Mouse (Mus musculus) forebrain, embryonic 13.5 days (tissue): ENCODE measurements at regions not wholly inside any gene's neighbourhood (a gene's known extent, or its start where the extent isn't known, plus 50 kb on each side); places are given as distances from the start of the nearest gene placed in this dataset.
A peak's percentile ranks its signal among the peaks of the same experiment; 100 is the strongest.

Experiments
- ATAC-seq: fragments of 200-750 bp; cut with Nextera tagmentation; 2 replicates; pipeline ENCODE4 v1.8.0; 2017
- H3K27ac ChIP-seq: fragments of 300-500 bp; sonication (generic); 2 replicates; pipeline ENCODE4 v1.5.1; 2015; ENCODE audit warnings: inconsistent platforms, mild to moderate bottlenecking, moderate library complexity
- H3K27me3 ChIP-seq: fragments of 300-500 bp; sonication (generic); 2 replicates; pipeline ENCODE4 v1.6.1; 2015; ENCODE audit warnings: mild to moderate bottlenecking, inconsistent platforms
- H3K36me3 ChIP-seq: fragments of 300-500 bp; sonication (generic); 2 replicates; pipeline ENCODE4 v1.6.1; 2015; ENCODE audit warnings: mild to moderate bottlenecking, inconsistent platforms; ENCODE audit not compliant: poor library complexity, severe bottlenecking
- H3K4me1 ChIP-seq: fragments of 300-500 bp; sonication (generic); 2 replicates; pipeline ENCODE4 v1.6.1; 2015; ENCODE audit warnings: inconsistent platforms
- H3K4me2 ChIP-seq: fragments of 300-500 bp; sonication (generic); 2 replicates; pipeline ENCODE4 v1.6.1; 2015; ENCODE audit warnings: inconsistent platforms, mild to moderate bottlenecking, moderate library complexity
- H3K4me3 ChIP-seq: fragments of 300-500 bp; sonication (generic); 2 replicates; pipeline ENCODE4 v1.5.1; 2015; ENCODE audit warnings: mild to moderate bottlenecking, inconsistent platforms
- H3K9ac ChIP-seq: fragments of 300-500 bp; sonication (generic); 2 replicates; pipeline ENCODE4 v1.6.1; 2015; ENCODE audit warnings: mild to moderate bottlenecking, inconsistent platforms
- H3K9me3 ChIP-seq: fragments of 300-500 bp; sonication (generic); replicated peaks from 2 replicates; pipeline ENCODE4 v1.6.1; 2016; ENCODE audit warnings: inconsistent platforms
- WGBS: fragments of 180-500 bp; shearing (Covaris S2); methylation state at CpG from one replicate; pipeline ENCODE4 v1.1.7; 2015; 5-methylcytosine and 5-hydroxymethylcytosine counted together

GRCm38 (mm10) chr7:136059896-136060295, 343.7 kb upstream of the Mki67 start:
- ATAC-seq: no peak
- Histone ChIP-seq H3K9me3 (no peaks in the 10 kb centered on the region), H3K27ac (no peak overlapping the region), H3K36me3 (no peaks in the 10 kb centered on the region), H3K9ac (no peak overlapping the region), H3K4me2 (no peak overlapping the region), H3K4me1 (peaks cover 7% of the 10 kb centered on the region), H3K4me3 (no peak overlapping the region), H3K27me3 (peaks cover 17% of the 10 kb centered on the region)
- 60% methylated on average over 11 of the region's 11 CpGs for WGBS

- H3K27ac ChIP-seq: no peak overlapping the region
- peak overlapping the region; percentile 25 for H3K4me3 ChIP-seq
- H3K9ac ChIP-seq: peak overlapping the region; percentile 63
- H3K36me3 ChIP-seq: no peaks in the 10 kb centered on the region
- ATAC-seq: peak; percentile 43; the same call in 1 of the 2 replicates
- 8% methylated on average over 29 of the region's 29 CpGs for WGBS
- peak overlapping the region; percentile 58 for H3K4me2 ChIP-seq
- H3K27me3 ChIP-seq: peaks cover 17% of the 10 kb centered on the region
- peaks cover 13% of the 10 kb centered on the region for H3K4me1 ChIP-seq
- H3K9me3 ChIP-seq: no peaks in the 10 kb centered on the region
These were observed 344.3 kb upstream of the Mki67 start for GRCm38 (mm10) chr7:136060339-136061073.

- H3K27ac ChIP-seq: no peak overlapping the region
- H3K4me2 ChIP-seq: no peak overlapping the region
- no peak for ATAC-seq
- 62% methylated on average over 5 of the region's 5 CpGs for WGBS
- H3K4me3 ChIP-seq: no peak overlapping the region
- peaks cover 23% of the 10 kb centered on the region for H3K27me3 ChIP-seq
- H3K9me3 ChIP-seq: no peaks in the 10 kb centered on the region
- peaks cover 16% of the 10 kb centered on the region for H3K4me1 ChIP-seq
- no peak overlapping the region for H3K9ac ChIP-seq
- H3K36me3 ChIP-seq: no peaks in the 10 kb centered on the region
These were observed 346.5 kb upstream of the Mki67 start for GRCm38 (mm10) chr7:136062658-136063057.

DNA sequence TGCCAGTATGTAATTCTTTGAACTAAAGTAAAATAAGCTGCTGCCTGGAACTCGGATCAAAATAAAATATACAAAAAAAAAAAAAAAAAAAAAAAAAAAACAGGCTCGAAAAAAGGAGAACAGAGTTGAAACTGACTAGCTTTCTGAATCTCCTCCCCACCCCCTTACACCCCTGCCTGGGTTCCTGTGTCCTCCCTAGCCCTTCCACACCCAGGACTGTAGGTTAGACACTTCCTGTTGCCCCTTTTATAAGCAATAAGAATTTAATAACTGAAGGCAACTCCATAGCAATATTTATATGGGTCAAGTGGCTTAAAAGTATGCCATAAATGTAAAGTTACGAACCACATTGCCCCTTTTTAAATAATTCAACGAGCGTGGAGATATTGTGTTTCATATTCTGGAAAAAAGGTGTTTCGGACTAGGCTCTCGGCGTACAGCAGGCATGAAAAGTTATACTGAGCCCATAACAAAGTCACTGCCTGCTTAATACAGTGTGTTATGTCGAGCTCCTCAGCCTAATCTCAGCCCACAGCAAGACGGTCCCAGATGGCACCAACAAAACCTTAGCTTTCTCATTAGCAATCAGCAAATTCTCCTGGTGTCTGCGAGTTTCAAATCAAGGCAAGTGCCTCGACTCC, 349.0 kb upstream of the Mki67 start:
- H3K27me3 ChIP-seq: peaks cover 16% of the 10 kb centered on the region; the same call in 1 of the 2 replicates
- no peaks in the 10 kb centered on the region for H3K9me3 ChIP-seq
- H3K4me3 ChIP-seq: no peak overlapping the region
- peaks cover 16% of the 10 kb centered on the region for H3K4me1 ChIP-seq
- H3K9ac ChIP-seq: no peak overlapping the region
- 59% methylated on average over 12 of the region's 12 CpGs for WGBS
- no peaks in the 10 kb centered on the region for H3K36me3 ChIP-seq
- no peak overlapping the region for H3K4me2 ChIP-seq
- ATAC-seq: no peak
- no peak overlapping the region for H3K27ac ChIP-seq

DNA sequence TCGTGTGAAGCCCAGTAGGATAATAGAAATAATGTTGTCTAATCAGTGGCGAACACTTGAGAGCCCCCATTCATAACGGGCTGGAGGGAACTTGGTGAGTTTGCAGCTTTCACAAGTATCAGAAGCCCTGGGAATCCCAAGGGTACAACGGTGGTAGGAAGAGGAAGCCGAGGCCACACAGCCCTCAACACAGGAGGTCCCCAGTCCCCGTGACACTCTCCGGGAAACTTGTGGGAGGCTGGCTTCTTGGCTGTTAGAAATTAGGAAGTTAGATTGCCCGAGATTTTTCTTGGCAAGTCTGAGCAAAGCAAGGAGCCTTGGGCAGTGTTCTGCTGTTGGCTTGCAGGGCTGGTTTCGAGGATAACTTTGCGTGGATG, 349.5 kb upstream of the Mki67 start:
- 43% methylated on average over 10 of the region's 10 CpGs for WGBS
- Histone ChIP-seq H3K27ac (no peak overlapping the region), H3K4me1 (peaks cover 15% of the 10 kb centered on the region), H3K9ac (no peak overlapping the region), H3K4me3 (no peak overlapping the region), H3K4me2 (no peak overlapping the region), H3K9me3 (no peaks in the 10 kb centered on the region), H3K36me3 (no peaks in the 10 kb centered on the region), H3K27me3 (peaks cover 16% of the 10 kb centered on the region; the same call in 1 of the 2 replicates)
- ATAC-seq: no peak

- Histone ChIP-seq H3K4me1 (peaks cover 10% of the 10 kb centered on the region; the same call in 1 of the 2 replicates), H3K9me3 (no peaks in the 10 kb centered on the region), H3K27me3 (peaks cover 6% of the 10 kb centered on the region), H3K36me3 (no peaks in the 10 kb centered on the region), H3K4me3 (no peak overlapping the region), H3K4me2 (no peak overlapping the region), H3K27ac (no peak overlapping the region), H3K9ac (no peak overlapping the region)
- WGBS: 83% methylated on average over 5 of the region's 5 CpGs
- no peak for ATAC-seq
These were observed 354.7 kb upstream of the Mki67 start for GRCm38 (mm10) chr7:136070881-136071280.

DNA sequence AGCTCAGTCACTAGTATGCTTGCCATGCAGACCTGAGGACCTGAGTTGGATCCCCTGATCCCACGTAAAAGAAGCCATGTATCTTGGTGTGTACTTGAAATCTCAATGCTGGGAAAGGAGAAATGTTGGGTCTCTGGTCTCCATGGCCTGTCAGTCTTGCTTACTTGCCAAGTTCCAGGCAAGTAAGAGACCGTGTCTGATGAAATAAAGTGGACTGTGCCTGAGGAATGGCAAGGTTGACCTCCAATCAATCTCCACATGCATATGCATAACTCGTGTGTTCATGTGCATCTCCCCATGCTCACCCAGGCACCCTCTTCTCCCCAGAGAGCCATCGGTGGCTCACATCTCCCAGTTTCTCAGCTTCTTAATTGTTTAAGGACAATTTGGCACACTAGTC, 355.2 kb upstream of the Mki67 start:
- 87% methylated on average over 4 of the region's 4 CpGs for WGBS
- H3K9me3 ChIP-seq: no peaks in the 10 kb centered on the region
- no peak for ATAC-seq
- peaks cover 7% of the 10 kb centered on the region; the same call in 1 of the 2 replicates for H3K4me1 ChIP-seq
- no peaks in the 10 kb centered on the region for H3K36me3 ChIP-seq
- peaks cover 5% of the 10 kb centered on the region for H3K27me3 ChIP-seq
- H3K4me3 ChIP-seq: no peak overlapping the region
- H3K9ac ChIP-seq: no peak overlapping the region
- no peak overlapping the region for H3K27ac ChIP-seq
- no peak overlapping the region for H3K4me2 ChIP-seq

GRCm38 (mm10) chr7:136073265-136073799, 357.2 kb upstream of the Mki67 start:
- 0 out of 2 replicates have a peak, but pooled peaks have one; percentile 38 for ATAC-seq
- Histone ChIP-seq H3K36me3 (no peaks in the 10 kb centered on the region), H3K4me3 (no peak overlapping the region), H3K27me3 (no peaks in the 10 kb centered on the region; the same call in none of the 2 replicates), H3K4me1 (peaks cover 7% of the 10 kb centered on the region; the same call in 1 of the 2 replicates), H3K9ac (no peak overlapping the region), H3K9me3 (no peaks in the 10 kb centered on the region), H3K4me2 (no peak overlapping the region), H3K27ac (no peak overlapping the region)
- WGBS: 64% methylated on average over 6 of the region's 6 CpGs

DNA sequence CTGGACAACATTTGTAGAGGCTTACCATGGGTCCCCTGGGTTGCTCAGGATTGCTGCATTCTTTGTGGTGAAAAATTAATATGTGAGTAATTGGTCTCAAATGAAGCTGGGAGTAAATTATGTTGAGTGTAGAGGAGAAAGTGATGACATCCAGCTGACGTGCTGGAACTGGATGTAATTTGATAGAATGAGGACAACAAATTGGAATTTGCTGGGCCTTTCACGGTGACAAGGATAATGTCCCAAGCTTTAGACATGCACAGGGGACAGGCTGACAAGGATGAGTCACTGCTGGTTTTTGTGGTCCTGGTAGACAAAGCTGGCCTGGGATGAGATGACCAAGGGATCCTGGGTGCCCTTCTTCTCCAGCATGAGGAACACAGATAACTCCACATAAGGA, 357.9 kb upstream of the Mki67 start:
- 90% methylated on average over 2 of the region's 2 CpGs for WGBS
- H3K27ac ChIP-seq: no peak overlapping the region
- H3K9ac ChIP-seq: no peak overlapping the region
- H3K27me3 ChIP-seq: no peaks in the 10 kb centered on the region; the same call in none of the 2 replicates
- H3K4me3 ChIP-seq: no peak overlapping the region
- H3K4me2 ChIP-seq: no peak overlapping the region
- H3K4me1 ChIP-seq: peaks cover 7% of the 10 kb centered on the region; the same call in 1 of the 2 replicates
- no peaks in the 10 kb centered on the region for H3K9me3 ChIP-seq
- H3K36me3 ChIP-seq: no peaks in the 10 kb centered on the region
- no peak for ATAC-seq

DNA sequence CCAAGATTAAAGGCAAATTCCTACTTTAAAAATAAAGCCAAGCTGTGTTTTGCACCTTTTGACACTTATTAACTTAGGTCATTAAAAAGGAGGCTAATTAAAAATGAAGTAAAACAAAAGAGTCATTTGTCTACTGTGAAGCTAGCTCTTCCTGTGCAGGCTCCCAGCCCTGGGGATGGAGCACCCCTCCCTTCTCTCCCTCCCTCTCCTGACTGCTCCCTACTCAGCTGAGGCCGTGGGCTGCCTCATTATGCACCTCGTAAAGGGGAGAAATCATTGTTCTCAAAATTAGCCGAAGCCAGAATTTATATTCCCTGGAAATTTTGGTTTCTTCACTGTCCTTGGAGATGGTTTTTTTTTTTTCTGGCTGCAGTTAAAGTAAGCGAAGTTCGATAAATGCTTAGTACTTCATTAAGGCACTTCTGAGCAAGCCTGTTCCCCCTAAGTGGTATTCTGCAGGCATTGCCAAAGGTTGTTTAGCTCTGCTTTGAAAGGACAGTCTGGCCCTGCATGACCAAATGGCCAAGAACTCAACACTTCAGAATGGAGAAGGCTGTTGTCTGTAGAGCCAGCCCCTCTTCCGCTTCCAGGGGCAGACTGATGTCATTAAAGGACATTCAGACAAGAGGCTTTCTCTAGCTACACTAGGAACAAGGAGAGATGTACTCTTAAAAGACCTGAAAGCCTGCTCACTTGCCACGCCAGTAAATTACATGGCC, 365.5 kb upstream of the Mki67 start:
- ATAC-seq: no peak
- peaks cover 40% of the 10 kb centered on the region for H3K4me1 ChIP-seq
- H3K27ac ChIP-seq: peak overlapping the region; percentile 52; the same call in 1 of the 2 replicates
- H3K27me3 ChIP-seq: peaks cover 12% of the 10 kb centered on the region
- no peak overlapping the region for H3K4me3 ChIP-seq
- 17% methylated on average over 7 of the region's 7 CpGs for WGBS
- H3K9me3 ChIP-seq: no peaks in the 10 kb centered on the region
- no peaks in the 10 kb centered on the region for H3K36me3 ChIP-seq
- H3K9ac ChIP-seq: no peak overlapping the region
- H3K4me2 ChIP-seq: peak overlapping the region; percentile 2; the same call in 1 of the 2 replicates

DNA sequence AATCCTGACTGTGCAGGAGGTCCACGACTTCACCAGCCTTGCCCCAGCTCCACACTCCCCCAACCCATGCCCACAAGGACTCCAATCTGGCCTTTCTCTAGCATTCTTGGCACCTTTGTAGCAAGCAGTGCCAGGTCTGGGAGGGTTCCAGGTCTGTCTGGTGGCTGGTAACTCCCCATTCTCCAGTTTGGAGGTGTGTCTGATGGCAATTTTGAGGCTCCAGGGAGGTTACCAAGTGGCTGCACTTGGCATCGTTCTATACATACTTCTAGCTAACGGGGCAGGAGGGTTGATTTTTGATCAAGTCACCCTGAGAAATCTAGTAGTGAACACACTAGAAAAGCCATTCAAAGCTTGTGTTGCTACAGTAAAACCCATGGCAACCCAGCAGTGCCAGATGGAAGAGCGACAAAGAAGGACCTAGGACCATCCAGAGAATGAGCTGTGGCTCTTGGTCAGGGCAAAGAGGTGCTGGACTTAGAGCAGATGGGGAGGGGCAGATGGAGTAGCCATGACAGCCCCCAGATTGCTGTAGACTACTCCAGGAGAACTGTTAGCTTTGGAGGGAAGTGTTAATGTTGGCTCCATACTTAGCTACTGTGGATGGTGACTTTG, 366.2 kb upstream of the Mki67 start:
- Histone ChIP-seq H3K4me2 (0 out of 2 replicates have a peak overlapping the region, but pooled peaks have one; percentile 2), H3K27me3 (peaks cover 12% of the 10 kb centered on the region), H3K9ac (no peak overlapping the region), H3K4me1 (peaks cover 40% of the 10 kb centered on the region), H3K36me3 (no peaks in the 10 kb centered on the region), H3K4me3 (no peak overlapping the region), H3K27ac (peak overlapping the region; percentile 52; the same call in 1 of the 2 replicates), H3K9me3 (no peaks in the 10 kb centered on the region)
- 69% methylated on average over 4 of the region's 4 CpGs for WGBS
- no peak for ATAC-seq
